Mouse (Mus musculus): ENCODE results near the gene Setd7. TPM values are rescaled to one million over a fixed set of nuclear protein-coding genes. Genes with fewer than 3 reads are reported as not detected.
A peak's percentile ranks its signal among the peaks of the same experiment; 100 is the strongest.

Gene Setd7
- total RNA-seq, 1 experiment from 2014 or later = 33.5 TPM

DNA sequence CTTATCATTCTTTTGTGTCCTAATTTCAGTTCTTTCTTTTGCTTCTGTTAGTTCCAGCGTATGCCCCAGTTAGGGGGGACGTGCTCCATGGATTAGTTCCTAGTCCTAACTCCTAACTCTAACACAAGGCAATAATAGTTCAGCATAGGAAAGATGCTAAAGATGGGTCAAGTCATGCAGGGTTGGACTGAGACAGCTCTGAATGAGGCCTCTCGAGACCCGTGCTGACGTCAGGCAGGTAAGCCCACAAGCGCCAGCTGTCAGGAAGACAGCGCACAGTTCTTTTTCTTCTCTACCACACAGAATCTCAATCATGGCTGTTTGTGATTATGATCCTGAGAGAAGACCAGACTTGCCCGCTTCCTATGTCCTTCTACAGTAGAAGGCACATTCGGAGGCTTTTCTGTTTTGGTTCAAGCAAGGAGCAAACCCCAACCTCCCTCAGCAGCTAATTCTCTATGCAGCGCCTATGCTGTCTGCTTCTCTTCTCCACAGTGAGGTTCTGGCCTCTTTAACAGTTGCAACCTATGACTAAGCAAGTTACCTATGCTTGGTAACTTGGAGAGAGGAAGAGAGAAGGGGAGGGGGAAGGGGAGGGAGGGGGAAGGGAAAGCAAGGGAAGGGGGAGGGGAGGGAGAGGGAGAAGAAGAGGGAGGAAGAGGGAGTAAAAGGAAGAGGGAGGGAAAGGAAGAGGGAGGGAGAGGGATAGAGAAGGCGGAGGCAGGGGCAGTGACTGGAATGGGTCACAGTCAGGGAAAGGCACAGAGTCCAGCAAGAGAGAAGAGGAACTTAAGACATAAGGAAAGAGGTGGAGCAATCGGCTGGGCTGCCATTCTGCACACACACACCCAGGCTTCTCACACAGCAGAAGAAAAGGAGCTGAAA, 42.6 kb downstream of the Setd7 start:
- DNase-seq = no peak

- no peak for DNase-seq
These were observed 43.2 kb downstream of the Setd7 start for GRCm38 (mm10) chr3:51517467-51517866.

DNA sequence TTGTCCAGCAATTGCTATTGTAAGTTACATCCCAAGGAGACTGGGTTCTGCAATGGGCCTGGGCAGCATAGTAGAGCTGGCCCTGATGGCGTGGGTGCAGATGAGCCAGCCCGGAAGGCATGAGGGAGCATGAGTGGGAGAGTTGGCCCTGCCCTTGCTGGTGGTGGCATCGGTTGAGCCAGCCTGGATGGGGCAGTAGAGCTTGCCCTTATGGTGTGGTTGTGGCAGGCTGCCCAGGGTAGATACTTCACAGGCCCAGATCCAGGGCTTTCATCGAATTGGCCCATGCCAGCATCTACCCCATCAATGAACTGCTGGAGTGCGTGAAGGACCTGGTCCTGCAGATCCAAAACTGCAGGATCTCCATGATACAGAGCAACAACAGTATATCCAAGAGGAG, 48.7 kb downstream of the Setd7 start:
- no peak for DNase-seq

DNA sequence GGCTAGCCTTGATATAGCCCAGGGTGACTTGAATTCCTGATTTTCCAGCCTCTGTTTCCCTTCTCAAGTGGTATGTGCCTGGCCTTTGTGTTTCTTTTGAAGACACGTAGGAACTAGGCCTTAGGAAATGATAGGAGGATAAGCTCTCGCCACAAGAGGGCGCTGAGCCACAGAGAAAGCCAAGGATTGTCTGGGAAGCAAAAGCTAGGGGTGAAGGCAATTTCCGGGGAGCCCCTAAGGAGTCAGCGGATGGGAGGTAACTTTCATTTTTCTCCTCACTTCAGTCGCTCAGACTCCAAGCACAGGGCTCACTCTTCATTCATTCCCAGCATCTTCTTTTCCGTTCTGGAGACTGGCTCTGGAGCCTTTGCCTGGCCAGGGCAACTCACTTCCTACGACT, 49.8 kb downstream of the Setd7 start:
- peak; percentile 88 for DNase-seq

DNA sequence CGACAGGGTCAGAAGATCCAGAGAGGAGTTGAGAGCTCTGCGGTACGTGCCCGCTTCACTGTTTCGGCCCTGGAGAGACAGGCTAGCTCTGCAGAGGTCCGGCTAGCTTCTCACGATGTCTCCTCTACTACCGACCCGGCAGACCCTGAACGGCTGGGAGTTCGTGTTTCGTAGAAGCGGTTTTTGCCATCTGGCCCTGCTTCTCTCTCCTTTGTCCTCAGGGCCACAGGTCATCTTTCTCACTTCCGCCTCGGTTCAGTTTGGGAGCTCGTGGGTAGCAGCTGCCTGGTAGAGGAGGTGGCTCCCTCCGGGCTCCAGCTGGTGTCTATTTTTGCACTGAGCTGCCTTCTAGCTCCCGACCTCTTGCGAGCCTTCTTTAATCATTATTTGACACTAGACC, 55.2 kb downstream of the Setd7 start:
- no peak for DNase-seq

GRCm38 (mm10) chr3:51504385-51504952, 56.2 kb downstream of the Setd7 start:
- no peak for DNase-seq

GRCm38 (mm10) chr3:51499876-51500275, 60.8 kb downstream of the Setd7 start:
- DNase-seq = no peak

DNA sequence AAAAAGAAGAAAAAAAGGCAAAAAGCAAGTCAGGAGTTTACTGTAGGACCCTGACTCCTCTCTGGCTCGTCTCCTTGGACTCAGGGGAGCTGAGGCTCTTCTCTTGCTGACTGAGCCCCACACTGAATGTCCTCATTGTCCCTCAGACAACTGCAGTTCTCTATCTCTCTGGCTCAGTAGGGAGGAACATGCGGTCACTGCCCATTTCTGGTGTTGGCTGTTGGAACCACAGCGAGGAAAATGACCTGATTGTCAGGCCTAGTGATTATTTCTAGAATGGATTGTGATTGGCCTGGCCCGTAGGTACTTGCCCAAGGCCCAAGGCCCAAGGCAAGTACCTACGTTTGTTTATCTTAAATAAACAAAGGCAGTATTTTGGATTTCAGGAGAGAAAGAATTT, 62.0 kb downstream of the Setd7 start:
- DNase-seq = no peak

DNA sequence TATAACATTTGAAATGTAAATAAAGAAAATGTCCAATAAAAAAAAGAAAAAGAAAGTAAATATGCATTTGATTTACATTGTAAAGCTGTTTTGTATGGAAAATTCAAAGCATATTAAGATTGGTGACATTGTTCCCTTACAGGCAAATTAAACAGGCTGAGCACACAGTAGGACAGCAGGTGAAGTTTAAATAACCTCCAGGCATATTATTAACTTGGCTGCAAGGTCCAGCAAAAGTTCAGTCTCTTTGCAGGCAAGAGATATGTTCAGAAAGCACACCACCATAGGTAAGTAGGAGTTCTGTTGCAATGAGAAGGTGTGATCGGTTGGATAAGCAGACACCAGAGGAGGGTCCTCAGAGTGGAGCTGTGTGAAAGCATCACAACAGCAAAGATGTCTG, 62.7 kb downstream of the Setd7 start:
- DNase-seq = no peak

- DNase-seq = no peak
These were observed 65.0 kb downstream of the Setd7 start for GRCm38 (mm10) chr3:51495646-51496045.

DNA sequence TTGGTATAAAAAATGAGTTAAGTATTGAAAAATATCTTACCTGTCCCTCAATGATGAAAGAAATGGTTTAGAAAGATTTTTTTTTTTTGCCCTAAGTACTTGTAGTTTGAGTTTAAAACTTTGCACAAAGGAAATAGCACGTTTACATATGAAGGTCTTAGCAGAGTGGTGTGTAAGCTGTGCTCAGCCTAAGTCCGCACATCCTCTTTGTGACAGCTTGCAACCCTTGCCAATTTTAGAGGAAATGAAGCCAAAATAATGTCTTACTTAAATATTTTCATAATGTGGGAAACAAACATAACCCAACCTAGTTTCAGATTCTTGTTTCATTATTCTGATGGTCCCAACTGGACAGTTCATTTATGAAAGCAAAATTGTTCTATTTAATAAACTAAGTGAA, 66.2 kb downstream of the Setd7 start:
- no peak for DNase-seq

DNA sequence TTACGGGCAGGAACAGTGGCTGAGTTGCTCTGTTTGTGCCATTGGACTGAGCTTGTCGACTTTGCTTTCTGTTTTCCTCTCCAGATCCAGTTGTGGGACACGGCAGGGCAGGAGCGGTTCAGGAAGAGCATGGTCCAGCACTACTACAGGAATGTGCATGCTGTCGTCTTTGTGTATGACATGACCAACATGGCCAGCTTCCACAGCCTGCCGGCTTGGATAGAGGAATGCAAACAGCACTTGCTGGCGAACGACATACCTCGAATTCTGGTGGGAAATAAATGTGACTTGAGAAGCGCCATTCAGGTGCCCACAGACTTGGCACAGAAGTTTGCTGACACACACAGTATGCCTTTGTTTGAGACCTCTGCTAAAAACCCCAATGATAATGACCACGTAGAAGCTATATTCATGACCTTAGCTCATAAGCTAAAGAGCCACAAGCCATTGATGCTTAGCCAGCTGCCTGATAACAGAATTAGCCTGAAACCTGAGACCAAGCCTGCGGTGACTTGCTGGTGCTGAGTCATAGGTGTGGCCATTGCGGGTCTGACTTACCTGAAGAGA, 67.3 kb downstream of the Setd7 start:
- DNase-seq = no peak

DNA sequence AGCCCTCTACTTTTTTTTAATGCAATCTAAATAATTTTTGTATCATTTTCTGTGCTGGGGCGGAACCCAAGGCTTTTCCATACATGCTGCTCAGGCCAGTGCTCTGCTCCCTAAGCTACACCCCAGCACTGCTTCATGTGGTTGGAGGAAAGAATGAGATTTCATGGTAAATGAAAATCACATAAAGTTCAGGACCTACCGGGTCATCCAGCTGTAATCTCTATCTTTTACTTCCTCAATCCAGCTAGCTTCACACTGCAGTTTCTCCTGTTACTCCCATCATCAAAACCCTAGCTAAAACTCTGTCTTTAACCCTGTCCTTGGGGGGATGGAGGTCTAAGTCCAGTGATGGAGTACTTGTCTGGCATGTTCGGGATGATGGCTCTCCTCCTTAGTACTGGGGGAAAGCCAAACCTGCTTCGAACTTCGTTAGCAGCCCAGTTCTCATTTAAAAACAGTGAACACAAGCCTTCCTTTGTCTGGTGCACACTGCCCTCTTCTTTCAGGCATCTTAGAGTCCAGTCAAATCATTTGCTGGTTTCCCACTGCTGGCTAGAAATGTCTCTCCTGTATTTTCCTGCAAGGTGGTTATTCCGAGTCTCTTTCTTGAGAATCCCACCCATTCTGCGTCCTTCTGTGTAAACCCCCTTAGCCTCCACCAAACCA, 70.5 kb downstream of the Setd7 start:
- no peak for DNase-seq

- no peak for DNase-seq
These were observed 74.0 kb downstream of the Setd7 start for GRCm38 (mm10) chr3:51486491-51487195.

DNA sequence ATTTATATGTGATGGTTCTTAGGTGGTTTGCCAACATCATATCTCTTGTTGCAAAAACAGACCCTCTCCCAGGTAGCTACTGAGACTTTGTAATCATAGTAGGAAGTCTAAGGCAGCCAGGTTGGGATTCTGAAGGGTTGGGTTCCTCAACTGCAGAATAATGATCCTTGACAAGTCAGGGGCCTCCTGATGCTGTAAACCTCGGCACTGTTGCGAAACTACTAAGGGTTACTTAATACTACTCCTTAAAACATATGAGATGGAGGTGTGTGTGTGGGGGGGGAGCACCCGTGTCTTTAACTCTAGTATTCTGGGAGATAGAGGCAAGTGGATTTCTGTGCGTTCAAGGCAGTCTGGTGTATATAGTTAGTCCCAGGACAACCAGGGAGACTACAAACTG, 75.3 kb downstream of the Setd7 start:
- no peak for DNase-seq

DNA sequence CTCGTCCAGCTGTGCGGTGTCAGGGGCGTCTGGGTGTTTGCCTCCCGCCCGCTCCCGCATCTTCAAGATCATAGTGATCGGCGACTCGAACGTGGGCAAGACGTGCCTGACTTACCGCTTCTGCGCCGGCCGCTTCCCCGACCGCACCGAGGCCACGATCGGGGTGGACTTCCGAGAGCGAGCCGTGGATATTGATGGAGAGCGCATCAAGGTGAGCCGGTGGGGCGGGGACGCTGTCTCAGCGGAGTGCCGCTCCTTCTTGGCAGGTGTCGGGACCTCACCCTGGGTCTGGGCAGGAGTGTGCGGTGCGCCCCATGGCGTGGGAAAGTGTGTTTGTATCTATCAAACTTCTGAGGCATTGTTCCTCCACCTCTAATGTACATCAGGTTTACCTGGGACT, 76.3 kb downstream of the Setd7 start:
- no peak for DNase-seq

GRCm38 (mm10) chr3:51483741-51484359, 76.8 kb downstream of the Setd7 start, which contains the start of gene Rab33b:
Gene Rab33b, plus strand, starts transcription at chr3:51483920.
- peak; percentile 99 for DNase-seq

GRCm38 (mm10) chr3:51482781-51483180, 77.9 kb downstream of the Setd7 start:
- DNase-seq = no peak

- no peak for DNase-seq
These were observed 78.8 kb downstream of the Setd7 start for GRCm38 (mm10) chr3:51481881-51482280.

DNA sequence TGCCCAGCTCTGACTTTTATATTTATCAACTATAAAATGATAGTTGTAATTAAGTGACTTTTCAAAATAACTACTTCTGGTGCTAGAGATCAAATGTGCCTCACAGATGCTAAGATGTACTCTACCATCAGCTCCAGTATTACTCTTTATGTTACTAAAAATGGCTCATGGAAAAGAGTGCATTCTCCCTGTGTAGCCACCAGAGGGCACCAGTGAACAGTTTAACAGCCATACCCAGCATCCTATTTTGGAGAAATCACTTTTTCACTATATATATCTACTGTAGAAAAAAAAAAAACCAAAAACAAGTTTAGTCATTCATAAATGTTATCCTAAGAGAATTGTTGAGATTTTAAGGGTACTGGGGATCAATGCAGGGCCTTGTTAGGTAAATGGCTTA, 79.6 kb downstream of the Setd7 start:
- DNase-seq = peak; percentile 66

DNA sequence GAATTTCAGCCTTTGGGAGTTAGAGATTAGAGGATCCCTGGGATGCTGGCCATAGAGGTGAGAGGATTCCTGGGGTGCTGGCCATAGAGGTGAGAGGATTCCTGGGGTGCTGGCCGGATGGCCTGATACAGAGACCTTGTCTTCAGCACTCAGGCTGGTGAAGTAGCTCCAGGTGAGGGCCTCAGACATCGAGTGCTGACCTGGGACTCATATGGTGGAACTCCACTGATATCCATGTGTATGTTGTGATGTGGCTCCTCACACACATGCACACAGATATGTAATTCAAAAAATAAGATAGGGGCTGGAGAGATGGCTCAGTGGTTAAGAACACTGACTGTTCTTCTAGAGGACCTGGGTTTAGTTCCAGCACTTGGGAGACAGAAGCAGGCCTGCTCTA, 80.8 kb downstream of the Setd7 start:
- no peak for DNase-seq

DNA sequence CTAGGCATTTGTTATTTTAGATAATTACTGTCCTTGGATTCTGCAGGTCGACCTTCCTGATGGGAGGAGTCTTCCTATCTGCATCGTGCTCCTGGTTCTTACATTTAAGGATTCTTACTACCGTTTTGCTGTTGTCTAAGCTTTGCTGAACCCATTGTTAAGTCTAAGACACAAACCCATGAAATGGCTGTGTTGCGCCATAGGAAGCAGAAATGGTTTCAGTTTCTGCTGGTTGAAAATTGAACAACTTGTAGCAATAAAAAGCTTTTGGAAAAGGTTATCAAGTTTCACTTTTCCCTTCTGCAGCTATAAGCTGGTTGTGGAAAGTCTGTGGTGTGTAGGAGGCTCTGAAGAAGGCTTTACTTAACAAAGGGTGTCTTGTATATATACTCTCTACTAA, 85.0 kb downstream of the Setd7 start:
- DNase-seq = no peak
